Mouse (Mus musculus): ENCODE data around the gene Arid5b. TPM values are rescaled to one million over a fixed set of nuclear protein-coding genes. Genes with fewer than 3 reads are reported as not detected.
A peak's percentile ranks its signal among the peaks of the same experiment; 100 is the strongest.
"Not testable (repeated sequence)": the region's sequence is repeated elsewhere in the genome, so short reads cannot be mapped to it uniquely, and the experiment has no call there.

Gene Arid5b
- total RNA-seq, 2 experiments from 2014 or later: 32.3 to 38.3 TPM

- no peak for DNase-seq (ENCODE audit: extremely low spot score in 1 of 2, low spot score in 2 of 2)
- intact Hi-C loops (cut with DNase I): no loop called here
- Histone ChIP-seq H3K27ac (peak overlapping the region; percentile 32; the same call in 1 of the 2 replicates), H3K4me3 (no peak overlapping the region)
- no peak for TF ChIP-seq CTCF (IDR thresholded peaks at IDR 0.05)
Measured at GRCm38 (mm10) chr10:68110607-68111006, 167.9 kb downstream of the Arid5b start.

DNA sequence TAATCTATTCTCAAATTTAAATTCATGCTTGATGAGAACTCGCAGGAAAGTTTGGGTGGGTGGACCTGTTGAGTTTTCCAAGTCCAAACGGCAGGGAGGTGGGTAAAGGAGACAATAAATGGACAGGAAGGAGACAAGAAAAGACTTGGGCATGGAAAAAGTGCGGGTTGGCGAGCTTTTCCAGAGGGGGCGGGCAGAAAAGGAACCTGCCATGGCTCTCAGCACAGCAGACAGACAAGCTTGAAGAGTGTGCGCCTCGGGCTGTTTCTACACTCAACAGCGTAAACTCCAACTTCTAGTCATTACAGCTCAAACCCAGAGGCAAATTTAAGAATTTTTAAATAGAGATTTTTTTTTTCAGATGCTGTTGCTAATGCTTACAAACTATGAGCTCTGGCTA lies 168.4 kb downstream of the Arid5b start:
- intact Hi-C loops (cut with DNase I): no loop called here

GRCm38 (mm10) chr10:68109651-68110050 lies 168.9 kb downstream of the Arid5b start:
- Histone ChIP-seq H3K27ac (no peak overlapping the region; the same call in 1 of the 2 replicates), H3K4me3 (no peak overlapping the region)
- intact Hi-C loops (cut with DNase I): no loop called here
- no peak for TF ChIP-seq CTCF (IDR thresholded peaks at IDR 0.05)
- DNase-seq (ENCODE audit: extremely low spot score in 1 of 2, low spot score in 2 of 2): no peak

More for the DNA sequence above, 168.4 kb downstream of the Arid5b start:
- peak in 1 of 2 experiments; percentile 33 for DNase-seq (ENCODE audit: extremely low spot score in 1 of 2, low spot score in 2 of 2)
- no peak for TF ChIP-seq CTCF (IDR thresholded peaks at IDR 0.05)
- no peak overlapping the region for H3K4me3 ChIP-seq
- H3K27ac ChIP-seq: peak overlapping the region; percentile 32; the same call in 1 of the 2 replicates

DNA sequence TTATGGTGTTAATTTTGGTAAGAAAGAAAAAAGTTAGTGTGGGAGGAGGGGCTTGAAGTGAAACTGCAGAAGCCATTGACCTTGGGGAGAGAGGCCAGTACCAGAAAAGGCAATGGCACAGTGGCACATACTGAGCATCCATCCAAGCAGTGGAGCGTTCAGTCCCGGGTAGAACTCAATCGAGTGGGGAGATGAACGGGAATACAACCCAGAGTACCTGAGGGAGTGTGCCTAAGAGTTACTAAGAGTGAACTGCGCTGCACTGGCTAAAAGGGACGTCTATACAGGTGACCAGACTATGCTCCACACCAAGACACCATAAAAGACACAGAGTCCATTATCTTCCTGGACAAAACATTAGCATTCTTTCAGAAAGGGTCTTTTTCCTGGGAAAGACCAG lies 170.8 kb downstream of the Arid5b start:
- intact Hi-C loops (cut with DNase I): no loop called here

DNA sequence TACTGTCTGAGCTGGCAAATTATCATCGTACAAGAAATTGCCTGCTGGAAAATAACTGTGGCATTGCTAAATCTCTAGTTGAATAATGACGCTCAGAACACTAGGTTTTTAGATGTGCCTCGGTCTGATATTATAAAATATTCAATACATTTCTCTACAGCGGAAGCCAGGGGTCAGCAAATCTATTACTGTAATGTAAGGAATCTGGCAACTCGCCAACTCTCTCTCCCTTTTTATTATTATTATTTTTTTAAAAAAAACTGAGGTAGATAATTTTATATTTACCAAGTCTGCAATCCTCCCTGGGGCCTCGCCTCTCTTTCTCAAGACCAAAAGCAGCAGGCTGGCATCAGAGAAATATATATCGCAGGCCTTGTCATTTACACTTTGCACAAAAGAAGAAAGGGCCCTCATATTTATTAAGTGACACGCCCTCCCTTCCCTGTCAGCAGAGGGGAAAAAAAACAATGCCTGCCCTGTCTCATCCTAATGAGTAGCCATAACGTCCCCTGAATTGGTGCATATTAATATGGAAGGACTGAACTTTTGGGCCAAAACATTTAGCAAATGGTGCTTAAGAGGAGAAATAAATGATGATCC lies 172.1 kb downstream of the Arid5b start:
- intact Hi-C loops (cut with DNase I): no loop called here

More for the DNA sequence above, 170.8 kb downstream of the Arid5b start:
- no peak overlapping the region for H3K4me3 ChIP-seq
- H3K27ac ChIP-seq: no peak overlapping the region
- TF ChIP-seq CTCF (IDR thresholded peaks at IDR 0.05): no peak
- DNase-seq (ENCODE audit: extremely low spot score in 1 of 2, low spot score in 2 of 2): no peak

GRCm38 (mm10) chr10:68104881-68105781 lies 173.4 kb downstream of the Arid5b start:
- H3K27ac ChIP-seq: peak overlapping the region; percentile 74
- H3K4me3 ChIP-seq: no peak overlapping the region
- no peak for DNase-seq (ENCODE audit: extremely low spot score in 1 of 2, low spot score in 2 of 2)
- TF ChIP-seq CTCF (IDR thresholded peaks at IDR 0.05): no peak
- intact Hi-C loops (cut with DNase I): no loop called here

More for the DNA sequence above, 172.1 kb downstream of the Arid5b start:
- no peak for TF ChIP-seq CTCF (IDR thresholded peaks at IDR 0.05)
- Histone ChIP-seq H3K27ac (peak overlapping the region; percentile 36; the same call in 1 of the 2 replicates), H3K4me3 (no peak overlapping the region)
- no peak for DNase-seq (ENCODE audit: extremely low spot score in 1 of 2, low spot score in 2 of 2)

GRCm38 (mm10) chr10:68104481-68104880 lies 174.1 kb downstream of the Arid5b start:
- TF ChIP-seq CTCF (IDR thresholded peaks at IDR 0.05): no peak
- Histone ChIP-seq H3K4me3 (no peak overlapping the region), H3K27ac (peak overlapping the region; percentile 74)
- DNase-seq (ENCODE audit: extremely low spot score in 1 of 2, low spot score in 2 of 2): no peak
- intact Hi-C loops (cut with DNase I): no loop called here

DNA sequence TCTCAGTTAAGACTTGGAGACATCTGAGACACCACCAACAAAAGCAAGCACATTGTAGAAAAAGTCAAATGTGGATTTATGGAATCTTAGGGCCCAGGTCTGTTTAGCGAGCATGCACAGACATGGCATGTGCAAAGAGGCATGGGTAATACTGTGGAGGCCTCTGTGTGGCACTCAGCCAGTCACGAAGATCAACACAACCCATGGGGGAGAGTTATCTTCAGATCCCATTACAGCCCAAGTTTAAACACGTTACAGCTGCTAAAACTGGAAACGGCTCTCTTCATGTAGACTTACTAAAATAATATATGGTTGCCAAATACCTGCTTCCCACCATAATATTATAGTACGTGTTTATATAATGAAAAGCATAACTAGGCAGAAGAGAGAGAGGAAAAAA lies 174.6 kb downstream of the Arid5b start:
- Histone ChIP-seq H3K27ac (peak overlapping the region; percentile 74), H3K4me3 (no peak overlapping the region)
- TF ChIP-seq CTCF (IDR thresholded peaks at IDR 0.05): no peak
- no peak for DNase-seq (ENCODE audit: extremely low spot score in 1 of 2, low spot score in 2 of 2)
- intact Hi-C loops (cut with DNase I): no loop called here

GRCm38 (mm10) chr10:68103078-68103855 lies 175.3 kb downstream of the Arid5b start:
- no peak overlapping the region for H3K4me3 ChIP-seq
- no peak for DNase-seq (ENCODE audit: extremely low spot score in 1 of 2, low spot score in 2 of 2)
- peak overlapping the region; percentile 74 for H3K27ac ChIP-seq
- TF ChIP-seq CTCF (IDR thresholded peaks at IDR 0.05): no peak
- intact Hi-C loops (cut with DNase I): no loop called here

- DNase-seq (ENCODE audit: extremely low spot score in 1 of 2, low spot score in 2 of 2): no peak
- intact Hi-C loops (cut with DNase I): no loop called here
- TF ChIP-seq CTCF (IDR thresholded peaks at IDR 0.05): no peak
- no peak overlapping the region for H3K4me3 ChIP-seq
- no peak overlapping the region for H3K27ac ChIP-seq
Measured at GRCm38 (mm10) chr10:68102566-68102965, 176.0 kb downstream of the Arid5b start.

GRCm38 (mm10) chr10:68101251-68101650 lies 177.3 kb downstream of the Arid5b start:
- TF ChIP-seq CTCF (IDR thresholded peaks at IDR 0.05): no peak
- H3K27ac ChIP-seq: no peak overlapping the region
- no peak for DNase-seq (ENCODE audit: extremely low spot score in 1 of 2, low spot score in 2 of 2)
- no peak overlapping the region for H3K4me3 ChIP-seq
- intact Hi-C loops (cut with DNase I): no loop called here

- TF ChIP-seq CTCF (IDR thresholded peaks at IDR 0.05): no peak
- no peak overlapping the region for H3K4me3 ChIP-seq
- H3K27ac ChIP-seq: no peak overlapping the region
- DNase-seq (ENCODE audit: extremely low spot score in 1 of 2, low spot score in 2 of 2): no peak
- intact Hi-C loops (cut with DNase I): no loop called here
Measured at GRCm38 (mm10) chr10:68100506-68100905, 178.0 kb downstream of the Arid5b start.

DNA sequence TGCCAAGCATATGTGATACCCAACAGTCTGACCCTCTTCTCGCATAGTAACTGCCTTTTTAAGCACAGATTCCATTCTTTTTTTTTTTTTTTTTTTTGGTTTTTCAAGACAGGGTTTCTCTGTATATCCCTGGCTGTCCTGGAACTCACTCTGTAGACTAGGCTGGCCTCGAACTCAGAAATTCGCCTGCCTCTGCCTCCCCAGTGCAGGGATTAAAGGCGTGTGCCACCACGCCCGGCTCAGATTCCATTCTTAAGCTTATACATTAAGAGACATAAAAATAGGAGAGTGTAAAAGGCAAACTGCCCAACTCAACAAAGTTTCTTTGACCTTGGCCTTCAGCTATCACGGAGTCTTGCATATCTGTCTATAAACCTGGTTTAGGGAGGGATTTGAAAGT lies 178.7 kb downstream of the Arid5b start:
- H3K4me3 ChIP-seq; intact Hi-C loops (cut with DNase I); H3K27ac ChIP-seq; DNase-seq (ENCODE audit: extremely low spot score in 1 of 2, low spot score in 2 of 2): not testable (repeated sequence)
